Mouse (Mus musculus): ENCODE data around the gene Cct3.

DNA sequence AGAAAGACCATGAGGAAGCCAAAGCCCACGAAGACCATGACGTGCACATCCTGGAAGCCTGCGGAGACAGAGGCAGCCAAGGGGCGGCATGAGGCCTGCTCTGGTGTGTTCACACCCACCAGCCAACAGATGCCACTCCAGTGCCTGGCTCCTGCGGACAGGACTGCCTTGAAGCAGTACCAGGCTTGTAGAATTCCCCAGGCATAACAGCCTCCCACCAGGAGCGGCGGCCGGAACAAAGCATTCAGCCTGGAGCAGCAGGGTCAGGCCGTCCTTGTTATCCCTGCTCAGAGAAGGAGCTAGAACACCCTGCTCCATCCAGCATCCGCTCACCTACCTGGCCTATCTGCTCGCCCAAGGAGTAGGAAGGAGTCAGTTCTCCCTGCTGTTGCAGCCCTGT, 48.5 kb upstream of the Cct3 start:
- TF ChIP-seq CTCF (IDR thresholded peaks at IDR 0.05; ENCODE audit: borderline replicate concordance, control insufficient read depth, extremely low read depth, insufficient read depth, low read length, poor library complexity) (no peak), POLR2A (IDR thresholded peaks at IDR 0.05; ENCODE audit: control insufficient read depth, extremely low read depth, insufficient read depth, low read length, poor library complexity) (no peak)
